Mouse (Mus musculus): ENCODE measurements around the gene Mrpl21.
A peak's percentile ranks its signal among the peaks of the same experiment; 100 is the strongest.

Gene Mrpl21

DNA sequence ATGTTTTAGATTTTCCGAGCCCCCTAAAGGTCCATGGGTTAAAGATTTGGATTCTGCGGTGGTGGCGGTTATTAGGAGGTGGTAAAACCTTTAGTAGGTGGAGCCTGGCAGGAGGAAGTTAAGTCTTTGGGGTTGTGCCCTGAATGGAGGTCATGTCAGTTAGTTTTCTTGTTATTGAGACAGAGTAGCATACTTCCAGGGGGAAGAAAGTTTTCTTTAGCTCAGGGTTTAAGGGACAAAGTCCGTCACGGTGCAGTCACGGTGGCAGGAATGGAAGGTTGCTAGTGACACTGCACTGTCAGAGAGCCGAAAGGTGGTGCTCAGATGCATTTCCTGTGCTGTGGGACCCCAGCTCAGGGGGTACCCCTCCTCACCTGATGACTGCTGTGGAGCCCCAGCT is 15.1 kb downstream of the Mrpl21 start:
- DNase-seq (ENCODE audit: low spot score): no peak

DNA sequence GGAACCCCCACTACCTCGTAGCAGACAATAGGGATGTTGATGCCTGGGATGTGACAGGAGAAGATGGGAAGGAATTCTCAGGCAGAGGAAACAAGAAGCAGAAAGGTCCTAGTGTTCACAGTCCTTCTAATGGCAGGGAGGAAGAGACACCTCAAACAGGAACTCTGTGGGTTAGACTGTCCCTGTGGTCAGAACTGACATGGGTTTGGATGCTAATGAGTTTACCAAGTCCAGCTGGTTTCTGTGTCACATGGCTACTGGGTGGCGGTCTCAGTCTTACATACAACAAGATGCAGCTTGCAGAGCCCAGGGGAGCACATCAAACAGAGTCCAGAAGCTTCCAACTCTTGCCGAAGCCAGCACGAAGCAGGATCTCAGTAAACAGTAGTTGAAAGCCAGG is 21.3 kb downstream of the Mrpl21 start:
- no peak for DNase-seq (ENCODE audit: low spot score)

DNA sequence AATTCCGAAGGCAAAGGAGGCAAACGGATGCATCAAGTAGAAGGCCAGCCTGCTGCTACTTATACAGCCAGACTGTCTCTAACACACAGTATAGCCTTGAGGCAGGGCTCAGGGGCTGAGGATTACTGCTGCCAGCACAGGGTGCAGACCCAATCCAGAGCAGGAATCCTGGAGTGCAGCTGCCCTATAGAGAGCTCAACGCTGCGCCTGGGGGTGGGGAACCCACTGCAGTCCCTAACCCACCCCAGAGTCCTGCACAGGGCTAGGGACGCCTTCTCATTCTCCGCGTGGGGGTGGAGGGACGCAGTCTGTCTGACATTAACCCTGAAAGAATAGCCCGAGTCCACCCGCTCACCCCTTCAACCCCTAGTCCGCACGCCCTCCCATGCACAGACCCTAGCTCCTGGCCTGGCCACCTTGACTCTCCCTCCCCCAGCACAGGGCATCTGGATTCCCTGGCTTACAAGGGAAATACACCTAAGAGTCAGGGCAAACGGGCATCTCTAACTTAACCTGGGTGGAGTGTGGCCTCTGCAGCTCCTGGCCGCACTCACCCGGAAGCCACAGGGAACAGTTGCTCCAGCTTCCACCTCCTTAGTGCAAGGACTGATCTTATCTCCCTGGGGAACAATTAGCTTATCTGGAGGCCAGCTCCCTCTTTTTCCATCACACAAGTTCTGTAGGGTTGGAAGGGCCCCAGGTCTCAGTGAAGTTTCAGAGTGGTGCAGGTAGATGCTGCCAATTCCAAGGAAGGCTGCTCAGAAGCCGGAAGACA is 24.7 kb downstream of the Mrpl21 start:
- no peak for DNase-seq (ENCODE audit: low spot score)

DNA sequence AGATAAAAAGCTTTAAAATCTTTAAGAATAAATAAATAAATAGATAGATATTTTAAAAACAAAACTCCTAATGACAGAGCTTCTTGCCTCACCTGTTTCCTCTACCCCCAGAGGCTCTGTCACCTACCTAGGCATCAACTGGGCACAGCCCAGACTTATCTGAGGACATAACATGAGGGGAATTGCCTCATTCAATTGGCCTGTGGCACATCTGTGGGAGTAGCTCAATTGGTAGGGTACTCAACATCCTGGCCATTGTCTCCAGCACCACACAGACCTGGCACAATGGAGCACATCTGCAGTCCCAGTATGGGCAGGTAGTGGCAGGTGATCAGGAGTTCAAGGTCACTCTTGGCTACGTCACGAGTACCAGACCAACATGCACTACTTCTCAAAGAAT is 36.6 kb downstream of the Mrpl21 start:
- DNase-seq (ENCODE audit: low spot score): no peak

DNA sequence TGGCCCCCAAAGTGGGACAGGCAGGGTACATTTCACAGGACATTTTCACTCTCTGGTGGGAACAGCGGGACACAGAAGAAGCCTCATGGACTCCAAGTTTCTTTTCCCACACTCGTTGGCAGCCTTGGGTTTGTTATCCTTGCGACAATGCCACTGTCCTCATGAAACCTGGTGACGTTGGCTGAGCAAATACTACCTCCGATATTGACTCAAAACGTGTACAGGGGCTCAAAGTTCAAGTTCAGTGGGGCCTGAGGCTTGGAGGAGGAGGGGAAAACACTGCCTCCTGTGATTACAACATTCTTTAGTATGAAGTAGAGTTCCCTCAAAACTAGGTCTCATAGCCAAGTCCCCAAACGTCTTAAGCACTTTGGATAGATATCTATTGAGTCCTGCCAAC is 37.4 kb downstream of the Mrpl21 start:
- no peak for DNase-seq (ENCODE audit: low spot score)

DNA sequence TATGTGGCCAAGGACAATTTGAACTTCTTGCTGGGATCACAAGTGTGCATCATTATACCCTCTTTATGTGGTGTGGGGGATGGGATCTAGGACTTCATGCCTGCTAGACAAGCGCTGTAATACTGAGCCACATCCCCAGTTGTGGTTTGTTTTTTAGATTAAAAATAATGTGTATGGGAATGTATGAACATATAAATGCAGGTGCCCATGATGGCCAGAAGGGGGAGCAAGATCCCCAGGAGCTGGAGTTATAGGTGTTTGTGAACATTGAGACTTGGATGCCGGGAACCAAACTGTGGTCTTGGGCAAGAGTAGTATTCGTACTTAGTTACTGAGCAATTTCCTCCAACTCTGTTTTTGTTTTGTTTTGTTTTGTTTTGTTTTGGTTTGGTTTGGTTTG is 38.1 kb downstream of the Mrpl21 start:
- DNase-seq (ENCODE audit: low spot score): no peak

DNA sequence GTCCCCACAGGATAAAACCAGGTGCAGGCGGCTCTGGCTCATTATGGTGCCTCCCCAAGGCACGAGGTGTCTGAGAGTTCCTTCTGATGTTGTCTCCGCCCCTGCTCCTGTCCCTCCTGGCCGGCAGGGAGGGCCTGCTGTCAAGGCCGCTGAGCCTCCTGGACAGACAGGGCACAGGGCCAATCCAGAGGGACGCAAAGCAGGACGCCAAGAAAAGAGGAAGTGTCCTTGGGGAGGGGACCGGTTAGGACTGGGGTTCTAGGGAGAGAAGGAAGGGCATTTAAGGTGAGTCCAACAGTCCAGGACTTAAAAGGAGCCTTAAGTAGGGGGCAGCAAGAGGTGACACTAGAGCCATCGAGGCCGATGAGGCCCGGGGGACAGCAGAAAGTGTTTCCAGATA is 38.9 kb downstream of the Mrpl21 start:
- DNase-seq (ENCODE audit: low spot score): peak; percentile 58

DNA sequence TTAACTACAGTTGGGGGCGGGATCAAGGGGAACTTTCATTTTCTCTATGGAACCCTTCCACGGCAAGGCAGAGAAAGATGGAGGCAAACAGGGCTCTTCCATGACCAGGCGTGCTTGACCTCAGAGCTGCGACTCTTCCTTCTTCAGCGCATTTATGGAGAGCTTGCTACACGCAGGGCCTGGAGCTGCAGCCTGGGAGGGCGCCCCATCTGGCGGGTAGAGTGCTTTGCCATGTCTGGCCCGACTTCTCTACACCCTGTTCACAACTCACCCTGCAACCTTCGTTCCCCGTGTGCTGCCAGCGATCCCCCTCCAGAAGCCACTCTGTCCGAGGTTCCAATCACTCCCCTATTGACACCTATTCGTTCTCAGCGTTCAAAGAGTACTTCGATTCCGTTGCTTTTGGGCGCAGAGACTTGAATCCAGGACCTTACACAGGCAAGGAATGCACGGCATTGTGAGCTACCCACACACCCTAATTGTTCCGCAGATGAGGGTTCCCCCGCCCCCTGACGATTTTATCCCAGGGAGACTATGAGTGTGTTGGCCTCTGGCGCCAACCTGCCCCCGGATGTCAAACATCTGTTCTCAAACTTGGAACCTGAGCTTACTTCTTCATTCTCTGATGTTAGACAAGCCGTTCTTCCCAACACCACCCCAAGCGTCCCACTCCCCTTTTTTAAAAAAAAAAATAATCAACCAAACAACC is 39.7 kb downstream of the Mrpl21 start, which contains the start of gene Cpt1a:
Gene Cpt1a, plus strand, starts transcription at position 74 of the 709 bp plus-strand sequence.
- peak; percentile 41 for DNase-seq (ENCODE audit: low spot score)

DNA sequence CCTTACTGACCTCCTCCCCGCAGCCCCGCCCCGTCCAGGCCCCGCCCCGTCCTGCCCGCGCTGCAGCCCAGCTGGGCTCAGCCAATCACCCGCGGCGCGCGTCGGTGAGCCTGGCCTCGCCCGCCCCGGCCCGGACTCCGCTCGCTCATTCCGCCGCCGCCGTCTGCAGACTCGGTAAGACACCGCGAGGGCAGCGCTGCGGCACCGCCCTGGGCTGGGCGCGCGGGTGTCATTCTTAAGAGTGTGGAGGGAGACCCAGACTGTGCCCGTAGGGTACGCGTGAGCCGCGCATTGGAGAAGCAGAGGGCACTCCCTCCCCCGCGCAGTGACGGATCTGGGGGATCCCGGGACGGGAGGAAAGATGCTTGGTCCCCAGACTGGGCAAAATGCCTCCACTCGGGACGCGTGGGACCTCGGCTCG is 40.5 kb downstream of the Mrpl21 start:
- peak; percentile 86 for DNase-seq (ENCODE audit: low spot score)

DNA sequence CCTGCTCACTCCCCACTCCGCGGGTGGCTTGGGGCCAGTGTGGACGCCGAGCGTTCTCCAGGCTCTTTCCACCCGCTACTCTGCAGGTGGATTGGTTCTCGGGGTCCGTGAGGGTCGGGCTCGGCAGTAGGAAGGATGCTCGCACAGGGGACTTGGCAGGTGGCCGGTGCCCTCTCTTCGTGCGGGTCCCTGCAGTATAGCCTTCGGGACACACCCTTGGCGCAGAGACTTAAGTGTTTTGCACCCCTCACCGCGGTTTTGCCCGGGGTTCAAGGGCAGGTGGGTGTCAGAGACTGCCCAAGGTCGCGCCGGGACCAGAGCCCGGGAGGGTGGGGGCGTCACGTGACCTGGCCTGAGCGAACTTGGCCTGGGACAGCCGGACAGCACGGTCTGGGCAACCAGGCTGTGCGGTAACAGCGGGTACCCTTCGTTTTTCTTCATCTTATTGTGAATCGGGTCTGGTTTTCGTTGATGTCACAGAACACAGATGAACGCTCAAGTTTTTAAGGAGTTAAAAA is 41.1 kb downstream of the Mrpl21 start:
- peak; percentile 68 for DNase-seq (ENCODE audit: low spot score)

DNA sequence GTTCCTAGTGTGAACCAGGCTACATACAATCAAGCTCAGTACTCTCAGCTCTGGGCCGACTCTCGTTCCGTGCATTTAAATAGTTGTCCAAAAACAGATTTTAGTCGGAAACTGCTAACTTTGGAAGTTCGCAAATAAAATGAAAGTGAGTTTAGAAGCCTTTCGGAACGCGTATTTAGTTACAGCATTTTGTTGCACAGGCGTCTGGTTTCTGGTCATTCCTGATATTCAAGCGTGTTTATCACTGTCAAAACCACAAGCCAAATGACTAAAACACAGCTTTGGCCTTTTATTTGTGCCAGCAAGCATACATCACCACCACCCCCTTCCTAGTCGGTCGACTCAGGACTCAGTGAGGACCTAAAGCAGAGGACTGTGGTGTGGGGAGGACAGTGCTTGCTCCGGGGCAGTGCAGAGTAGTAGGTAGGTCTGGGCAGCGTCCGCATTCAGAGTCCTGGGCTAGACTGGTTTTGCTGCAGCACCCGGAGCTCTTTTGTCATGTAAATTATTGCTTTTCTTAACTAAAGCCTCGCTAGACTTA is 41.6 kb downstream of the Mrpl21 start:
- peak; percentile 38 for DNase-seq (ENCODE audit: low spot score)

DNA sequence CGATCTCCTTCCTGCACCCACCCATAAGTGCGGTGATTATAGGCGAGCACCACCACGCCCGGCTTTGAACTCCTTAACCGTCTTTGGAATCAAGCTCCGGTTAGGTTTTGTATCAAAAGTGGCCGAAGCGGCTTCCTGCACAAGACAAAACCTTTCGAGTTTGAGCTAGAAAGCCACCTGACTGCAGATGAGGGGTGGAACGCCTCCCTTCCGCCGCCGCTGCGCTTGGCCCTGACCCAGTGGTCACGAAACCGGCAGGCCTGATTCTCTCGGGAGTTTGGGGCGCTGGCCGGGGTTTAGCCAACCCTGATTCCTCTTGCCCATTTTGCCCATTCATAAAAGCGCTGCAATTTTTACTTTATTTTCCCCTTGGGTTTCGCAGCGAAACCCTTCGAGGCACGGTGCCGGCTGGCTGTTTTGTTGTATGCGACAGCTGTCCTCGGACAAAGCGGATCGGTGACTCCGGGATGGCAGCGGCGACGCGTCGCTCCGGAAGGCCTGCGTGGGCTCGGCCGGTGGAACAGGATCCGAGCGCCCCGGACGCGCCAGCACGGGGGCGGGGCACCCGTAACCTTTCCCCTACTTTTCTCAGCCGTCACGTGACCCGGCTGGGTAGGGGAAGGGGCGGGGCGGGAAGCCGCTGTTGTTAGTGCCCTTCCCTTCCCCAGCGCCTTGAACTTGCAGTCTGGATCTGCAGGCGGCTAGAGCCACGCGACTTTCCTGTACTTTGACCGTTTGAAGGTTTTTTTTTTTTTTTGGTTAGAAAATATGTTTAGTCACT is 42.4 kb downstream of the Mrpl21 start:
- DNase-seq (ENCODE audit: low spot score): peak; percentile 95

DNA sequence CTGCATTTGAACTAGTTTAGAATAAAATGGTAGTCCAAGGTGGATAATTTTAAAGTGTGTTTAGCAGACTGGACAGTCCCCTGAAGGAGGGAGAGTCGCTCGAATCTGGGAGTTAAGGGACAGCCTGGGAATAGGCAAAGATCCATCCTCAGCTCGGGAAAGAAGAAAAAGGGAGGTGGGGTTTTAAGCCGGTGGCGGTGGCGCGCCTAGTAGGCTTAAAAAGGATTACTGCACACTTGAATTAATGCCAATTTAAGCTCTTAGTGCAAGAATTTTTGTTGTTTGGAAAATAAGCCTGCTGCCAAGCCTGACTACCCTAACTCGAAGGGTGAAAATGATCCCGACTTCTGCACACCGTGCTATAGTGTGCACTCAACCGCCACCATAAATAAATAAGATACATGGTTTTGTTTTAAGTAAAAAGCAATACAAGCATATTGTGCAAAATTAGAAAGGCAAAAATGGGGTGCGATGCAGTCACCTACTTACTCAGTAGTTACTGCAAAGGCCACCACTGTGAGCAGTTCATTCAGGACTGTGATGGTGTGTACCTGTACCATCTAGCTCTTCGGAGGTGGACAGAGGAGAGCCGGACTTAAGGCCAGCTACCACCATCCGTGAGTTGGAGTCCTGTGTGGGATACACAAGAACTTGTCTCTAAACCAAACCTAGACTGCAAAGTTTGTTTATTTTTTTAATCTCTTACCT is 43.2 kb downstream of the Mrpl21 start:
- no peak for DNase-seq (ENCODE audit: low spot score)

DNA sequence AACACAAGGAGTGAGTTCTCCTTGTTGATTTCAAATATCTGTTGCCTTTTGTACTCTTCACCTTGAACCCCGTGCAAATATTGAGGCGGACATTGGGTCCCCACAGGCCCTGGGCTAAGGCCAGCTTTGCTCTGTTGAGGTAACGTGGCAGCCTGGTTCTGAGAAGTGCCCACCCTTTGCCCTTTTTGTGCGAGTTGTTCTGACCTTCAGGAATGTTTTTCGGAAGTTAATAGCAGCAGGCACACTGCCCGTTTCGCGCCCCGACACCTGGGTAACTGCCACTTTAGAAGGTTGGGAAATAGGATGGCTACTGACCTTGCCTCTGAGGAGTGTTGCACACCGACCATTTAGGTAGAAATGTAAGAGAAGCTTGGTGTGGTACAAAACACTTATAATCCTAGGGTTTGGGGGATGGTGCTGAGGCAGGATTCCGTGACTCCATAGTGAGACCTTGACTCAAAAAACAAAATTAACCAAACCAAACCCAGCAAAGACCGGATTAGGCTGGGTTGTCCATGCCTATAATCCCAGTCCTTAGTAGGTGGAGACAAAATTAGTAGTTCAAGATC is 43.9 kb downstream of the Mrpl21 start:
- DNase-seq (ENCODE audit: low spot score): no peak

DNA sequence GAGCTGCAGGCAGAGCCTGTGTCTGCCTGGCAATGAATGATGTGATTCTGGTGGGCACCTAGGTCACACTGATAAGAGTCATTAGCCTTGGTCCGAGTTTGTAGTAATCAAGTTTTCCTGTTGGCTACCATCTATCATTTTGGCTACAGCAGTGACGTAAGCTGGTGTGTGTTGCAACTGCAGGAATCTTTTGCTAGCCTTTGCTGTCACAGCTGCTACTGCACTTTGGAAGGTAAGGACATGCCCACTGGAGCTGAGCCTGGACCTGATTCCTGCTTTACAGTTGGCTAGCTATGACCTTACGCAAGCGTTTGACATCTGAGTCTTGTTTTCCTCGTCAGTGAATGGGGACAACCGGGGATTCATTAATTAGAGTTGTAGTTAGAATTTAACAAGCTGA is 50.5 kb downstream of the Mrpl21 start:
- DNase-seq (ENCODE audit: low spot score): no peak

DNA sequence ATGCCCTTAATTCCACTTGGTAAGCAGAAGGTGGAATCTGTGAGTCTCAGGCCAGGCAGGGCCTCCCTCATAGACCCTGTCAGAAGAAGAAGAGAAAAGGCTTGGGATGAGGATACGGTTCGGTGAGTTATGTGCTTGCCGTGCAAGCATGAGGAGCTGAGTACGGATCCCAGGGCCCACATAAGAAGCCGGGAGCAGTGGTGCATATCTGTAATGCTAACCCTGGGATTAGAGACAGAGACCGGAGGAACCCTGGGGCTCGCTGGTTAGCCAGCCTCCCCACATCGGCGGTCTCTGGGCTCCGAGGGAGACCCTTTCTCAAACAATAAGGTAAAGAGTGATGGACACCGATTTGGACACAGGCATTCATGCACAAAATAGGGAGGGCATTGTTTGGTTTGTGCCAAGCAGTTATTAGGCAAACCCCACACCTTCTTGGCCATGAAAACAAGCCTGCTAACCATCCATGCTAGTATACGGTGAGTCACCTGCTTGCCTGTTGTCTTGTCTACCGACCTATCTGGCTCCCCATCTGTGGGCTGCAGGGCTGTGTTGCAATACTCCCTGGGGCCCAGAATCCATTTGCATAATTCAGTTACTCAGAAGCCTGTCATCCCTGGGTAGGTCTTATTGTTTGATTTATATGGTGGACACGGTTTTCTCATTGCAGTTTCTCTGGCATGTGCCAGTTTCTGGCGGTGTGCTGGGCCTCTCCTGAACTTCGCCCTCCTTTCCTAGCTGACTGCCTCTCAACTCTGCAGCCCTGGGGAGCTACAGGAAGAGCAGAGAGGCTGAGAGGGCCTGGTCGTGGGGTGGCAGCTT is 51.2 kb downstream of the Mrpl21 start:
- DNase-seq (ENCODE audit: low spot score): no peak

DNA sequence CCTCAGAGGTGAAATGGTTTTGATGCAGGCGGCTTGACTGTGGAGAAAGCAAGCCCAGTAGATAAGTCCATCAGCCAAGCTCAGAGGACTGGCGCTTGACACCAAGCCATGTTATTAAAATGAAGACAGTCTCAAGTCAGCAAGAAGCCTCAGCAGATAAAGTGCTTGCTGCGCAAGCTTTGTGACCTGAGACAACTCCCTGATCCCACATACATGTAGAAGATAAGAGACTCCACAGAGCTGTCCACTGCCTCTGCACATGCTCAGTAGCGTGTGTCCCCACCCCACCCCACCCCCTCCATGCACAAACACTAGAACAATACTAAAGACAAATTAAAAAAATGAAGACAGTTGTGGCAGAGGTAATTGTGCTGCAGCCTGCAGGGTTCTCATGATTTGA is 51.8 kb downstream of the Mrpl21 start:
- no peak for DNase-seq (ENCODE audit: low spot score)

DNA sequence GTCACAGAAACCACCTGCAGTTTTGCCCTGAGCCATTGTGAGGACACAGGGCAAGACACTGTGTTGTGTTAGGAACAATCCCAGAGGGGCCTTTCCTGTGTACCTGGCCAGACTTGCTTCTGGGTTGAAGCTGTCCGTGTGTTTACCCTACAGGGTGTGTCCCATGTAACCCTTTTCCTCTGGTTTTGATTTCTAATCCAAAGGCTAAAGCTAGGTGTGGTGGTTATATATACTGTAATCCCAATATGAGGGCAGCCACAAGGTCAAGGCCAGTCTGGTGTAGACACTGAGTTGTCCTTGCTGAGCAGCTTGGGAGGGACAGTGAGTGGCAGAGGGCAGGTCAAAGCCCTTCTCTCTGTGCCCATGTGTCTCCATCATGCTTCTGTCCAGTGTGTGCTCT is 53.2 kb downstream of the Mrpl21 start:
- DNase-seq (ENCODE audit: low spot score): no peak

DNA sequence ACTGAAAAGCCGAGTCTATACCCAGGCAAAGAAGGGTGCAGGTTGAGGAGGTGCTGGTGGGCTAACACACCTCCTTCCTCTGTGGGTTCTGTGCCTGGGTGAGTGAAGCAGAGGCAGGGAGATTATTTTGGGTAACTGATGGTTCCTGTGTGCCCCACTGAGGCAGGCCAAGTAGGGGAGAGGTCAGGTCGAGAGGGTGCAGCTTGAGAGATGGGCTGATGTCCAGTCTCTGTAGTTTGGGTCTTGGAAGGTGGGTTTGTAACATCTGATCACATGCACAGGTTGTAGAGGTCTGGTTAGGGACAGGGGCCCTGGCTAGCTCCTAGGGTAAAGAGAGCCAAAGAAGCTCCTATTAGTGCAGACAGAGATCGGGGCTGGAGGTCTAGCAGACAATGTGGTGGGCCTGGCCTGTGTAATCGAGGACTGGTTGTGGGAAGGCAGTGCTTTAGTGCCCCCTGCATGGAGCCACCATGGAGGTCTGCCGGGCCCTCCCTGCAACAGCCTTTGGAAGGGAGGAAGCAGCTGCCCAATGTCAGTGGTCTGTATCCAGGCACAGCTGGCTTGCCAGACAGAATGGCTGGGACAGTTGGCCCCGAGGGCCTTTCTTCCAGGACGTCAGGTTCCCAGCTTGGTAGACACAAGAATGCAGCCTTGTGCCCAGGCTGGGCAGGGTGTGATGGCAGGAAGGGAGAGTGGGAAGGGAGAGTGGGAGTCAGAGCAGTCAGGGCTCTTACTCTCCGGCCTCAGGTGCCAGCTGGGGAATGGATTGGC is 54.0 kb downstream of the Mrpl21 start:
- no peak for DNase-seq (ENCODE audit: low spot score)

DNA sequence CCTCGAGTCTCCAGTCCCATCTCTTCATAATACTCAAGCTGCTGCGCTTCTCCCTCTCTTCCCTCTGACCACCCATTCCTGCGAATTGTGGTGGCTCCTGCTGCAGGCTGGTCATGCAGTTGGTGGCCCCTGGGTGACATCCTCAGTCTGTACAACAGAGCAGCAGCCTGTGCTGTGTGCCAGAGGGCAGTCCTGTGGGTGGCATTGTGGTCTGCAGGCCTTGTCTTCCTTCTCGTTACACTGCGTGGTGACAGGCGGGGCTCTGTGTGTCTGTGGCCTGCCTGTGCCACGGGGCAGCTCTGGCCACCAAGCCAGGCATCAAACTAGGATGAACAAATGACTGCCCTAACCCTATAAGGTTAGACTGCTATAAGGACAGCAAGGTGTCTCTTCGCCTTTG is 56.5 kb downstream of the Mrpl21 start:
- DNase-seq (ENCODE audit: low spot score): no peak

All from urinary bladder, postnatal 25 days (tissue).